Mouse (Mus musculus) adrenal gland, adult 8-10 months (tissue): ENCODE results near the gene Rab17. TPM values are rescaled to one million over a fixed set of nuclear protein-coding genes. Genes with fewer than 3 reads are reported as not detected.

Source experiments
- DNase-seq: peaks from one replicate; pipeline ENCODE4 v3.0.0; 2022
- total RNA-seq, 4 experiments: library from RNA; stranded (reverse); gene quantifications; 2 replicates each; pipeline ENCODE4 v1.2.4; 2022

Rab17 gene
- total RNA-seq, 4 experiments from 2014 or later = not detected

- no peak for DNase-seq
These were observed 26.5 kb upstream of the Rab17 start for GRCm38 (mm10) chr1:90995916-90996315.

GRCm38 (mm10) chr1:90981346-90981745 lies 11.9 kb upstream of the Rab17 start:
- no peak for DNase-seq

GRCm38 (mm10) chr1:90980638-90981330 lies 11.3 kb upstream of the Rab17 start:
- no peak for DNase-seq

- no peak for DNase-seq
These were observed 6.5 kb upstream of the Rab17 start for GRCm38 (mm10) chr1:90975960-90976359.

- DNase-seq = peak; percentile 86
These were observed 5.6 kb upstream of the Rab17 start for GRCm38 (mm10) chr1:90974906-90975649.

- DNase-seq = no peak
These were observed 4.1 kb upstream of the Rab17 start for GRCm38 (mm10) chr1:90973574-90973911.

- peak; percentile 88 for DNase-seq
These were observed 3.6 kb upstream of the Rab17 start for GRCm38 (mm10) chr1:90972911-90973573.

GRCm38 (mm10) chr1:90969881-90970390 lies 475 bp upstream of the Rab17 start:
- DNase-seq = no peak

- no peak for DNase-seq
These were observed 812 bp downstream of the Rab17 start for GRCm38 (mm10) chr1:90968649-90969048.

- peak; percentile 74 for DNase-seq
These were observed 1.9 kb downstream of the Rab17 start for GRCm38 (mm10) chr1:90967583-90967982.

GRCm38 (mm10) chr1:90962994-90963393 lies 6.5 kb downstream of the Rab17 start:
- DNase-seq = no peak

- no peak for DNase-seq
These were observed 6.9 kb downstream of the Rab17 start for GRCm38 (mm10) chr1:90962526-90962925.

GRCm38 (mm10) chr1:90956245-90957096 lies 13.0 kb downstream of the Rab17 start:
- no peak for DNase-seq

- no peak for DNase-seq
These were observed 15.8 kb downstream of the Rab17 start for GRCm38 (mm10) chr1:90953688-90954087.

GRCm38 (mm10) chr1:90952808-90953207 lies 16.7 kb downstream of the Rab17 start, which contains the start of gene Prlh:
Gene Prlh (plus strand): TSS chr1:90953108.
- no peak for DNase-seq

- DNase-seq = no peak
These were observed 17.8 kb downstream of the Rab17 start for GRCm38 (mm10) chr1:90951670-90952069.

- DNase-seq = no peak
These were observed 20.2 kb downstream of the Rab17 start for GRCm38 (mm10) chr1:90949309-90949708.

- DNase-seq = no peak
These were observed 22.2 kb downstream of the Rab17 start for GRCm38 (mm10) chr1:90947252-90947651.

GRCm38 (mm10) chr1:90945171-90945570 lies 24.3 kb downstream of the Rab17 start:
- DNase-seq = no peak

GRCm38 (mm10) chr1:90939980-90940379 lies 29.5 kb downstream of the Rab17 start:
- no peak for DNase-seq

GRCm38 (mm10) chr1:90936990-90937389 lies 32.5 kb downstream of the Rab17 start:
- no peak for DNase-seq

- DNase-seq = no peak
These were observed 36.5 kb downstream of the Rab17 start for GRCm38 (mm10) chr1:90933001-90933400.
